Mouse (Mus musculus) cortical plate, adult 2 months (tissue): ENCODE measurements around the gene Gmpr.

Source experiments
- CTCF ChIP-seq: fragments of 200-500 bp; IDR thresholded peaks from 2 replicates; pipeline ENCODE4 v1.5.1; 2011; ENCODE audit warnings: mild to moderate bottlenecking, control low read depth, low read length; ENCODE audit not compliant: insufficient read depth; ENCODE audit errors: extremely low read depth
- POLR2A ChIP-seq: fragments of 200-500 bp; IDR thresholded peaks from 2 replicates; pipeline ENCODE4 v1.6.1; 2011; ENCODE audit warnings: mild to moderate bottlenecking, low read length, control low read depth; ENCODE audit not compliant: insufficient read depth; ENCODE audit errors: extremely low read depth

DNA sequence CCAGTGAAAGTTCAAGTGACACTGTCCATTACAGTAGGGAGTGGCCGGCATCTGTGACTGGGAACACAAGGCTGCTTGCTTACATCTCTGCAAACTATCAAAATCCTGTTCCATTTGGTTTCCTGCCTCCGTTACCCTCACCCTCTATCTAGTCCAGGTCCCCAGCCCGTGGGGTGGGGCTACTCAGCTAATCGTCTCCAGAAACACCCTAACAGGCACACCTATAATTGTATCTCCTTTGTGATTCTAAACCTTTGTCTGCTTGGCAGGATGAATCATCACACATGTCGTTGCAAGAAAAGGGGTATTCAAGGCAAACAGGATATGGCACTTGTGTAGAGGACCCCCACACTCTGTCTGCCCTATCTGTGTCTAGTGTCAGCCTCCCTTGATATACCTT, 40.3 kb downstream of the Gmpr start:
- TF ChIP-seq POLR2A: no peak
- TF ChIP-seq CTCF: no peak
